Mouse (Mus musculus) ES-E14 (cell line): ENCODE measurements around the gene Pdzk1. TPM values are rescaled to one million over a fixed set of nuclear protein-coding genes. Genes with fewer than 3 reads are reported as not detected.

ENCODE experiments used
- DNase-seq: peaks from one replicate; pipeline ENCODE4 v3.0.0-alpha.2; 2013; ENCODE audit warnings: low read depth, low spot score
- H3K27ac ChIP-seq: 2 replicates; pipeline ENCODE4 v1.5.1; 2012; ENCODE audit warnings: low read depth, mild to moderate bottlenecking, low read length, moderate library complexity, mixed read lengths; ENCODE audit not compliant: poor library complexity, insufficient read depth, severe bottlenecking
- H3K36me3 ChIP-seq: 2 replicates; pipeline ENCODE4 v1.6.1; 2012; ENCODE audit warnings: mild to moderate bottlenecking, low read length, moderate library complexity, mixed read lengths; ENCODE audit not compliant: control insufficient read depth, poor library complexity, insufficient read depth, severe bottlenecking
- H3K4me1 ChIP-seq, 2 experiments: fragments of 150-350 bp in 1 of 2; sonication (generic) in 1 of 2; 2 replicates each; pipeline ENCODE4 v1.6.1; 2012; ENCODE audit warnings: low read length in 2 of 2, mild to moderate bottlenecking in 1 of 2, mixed read lengths in 1 of 2; ENCODE audit not compliant: control insufficient read depth in 2 of 2, insufficient read depth in 2 of 2, poor library complexity in 1 of 2
- H3K4me3 ChIP-seq, 2 experiments: fragments of 150-350 bp in 1 of 2; sonication (generic) in 1 of 2; 2 replicates each; pipeline ENCODE4 v1.5.1; 2012; ENCODE audit warnings: low read length in 2 of 2, low read depth in 1 of 2, mild to moderate bottlenecking in 1 of 2, mixed read lengths in 1 of 2; ENCODE audit not compliant: insufficient read depth in 1 of 2, poor library complexity in 1 of 2, severe bottlenecking in 1 of 2
- H3K9ac ChIP-seq: 2 replicates; pipeline ENCODE4 v1.6.1; 2012; ENCODE audit warnings: low read depth, mild to moderate bottlenecking, low read length, mixed read lengths; ENCODE audit not compliant: poor library complexity, insufficient read depth, severe bottlenecking
- H3K9me3 ChIP-seq: fragments of 150-350 bp; sonication (generic); 2 replicates; pipeline ENCODE4 v1.6.1; 2012; ENCODE audit warnings: low read depth, mild to moderate bottlenecking, low read length; ENCODE audit not compliant: control insufficient read depth, insufficient read depth
- CHD2 ChIP-seq: IDR thresholded peaks from 2 replicates; pipeline ENCODE4 v1.6.1; 2014; ENCODE audit warnings: mild to moderate bottlenecking, low read depth, low read length, inconsistent platforms
- HCFC1 ChIP-seq: IDR thresholded peaks from 2 replicates; pipeline ENCODE4 v1.6.1; 2012; ENCODE audit warnings: low read length, inconsistent platforms, borderline replicate concordance; ENCODE audit not compliant: insufficient read depth
- MAFK ChIP-seq: IDR thresholded peaks from 2 replicates; pipeline ENCODE4 v1.6.1; 2014; ENCODE audit warnings: mild to moderate bottlenecking, low read depth, low read length, inconsistent platforms; ENCODE audit not compliant: insufficient read depth
- ZC3H11A ChIP-seq: IDR thresholded peaks from 2 replicates; pipeline ENCODE4 v1.6.1; 2012; ENCODE audit warnings: low read depth, mild to moderate bottlenecking, inconsistent platforms, low read length, borderline replicate concordance
- ZNF384 ChIP-seq: IDR thresholded peaks from 2 replicates; pipeline ENCODE4 v1.6.1; 2012; ENCODE audit warnings: low read depth, low read length, inconsistent platforms
- in situ Hi-C, 2 experiments: fragments of 600-800 bp; cut with MboI; formaldehyde crosslinking; loops; one replicate each; pipeline ENCODE4 v1.15.1; 2025; ENCODE audit warnings: low sequenced_read_pairs in 2 of 2, inconsistent platforms in 1 of 2; ENCODE audit not compliant: unreplicated experiment in 2 of 2
- total RNA-seq: library from RNA; depleted of rRNA; stranded (reverse); fragments of 300-350 nt; gene quantifications from 2 replicates; pipeline ENCODE4 v1.2.3, GENCODE M21; 2012

The Pdzk1 gene
- total RNA-seq, 1 experiment, result 3.0 TPM

DNA sequence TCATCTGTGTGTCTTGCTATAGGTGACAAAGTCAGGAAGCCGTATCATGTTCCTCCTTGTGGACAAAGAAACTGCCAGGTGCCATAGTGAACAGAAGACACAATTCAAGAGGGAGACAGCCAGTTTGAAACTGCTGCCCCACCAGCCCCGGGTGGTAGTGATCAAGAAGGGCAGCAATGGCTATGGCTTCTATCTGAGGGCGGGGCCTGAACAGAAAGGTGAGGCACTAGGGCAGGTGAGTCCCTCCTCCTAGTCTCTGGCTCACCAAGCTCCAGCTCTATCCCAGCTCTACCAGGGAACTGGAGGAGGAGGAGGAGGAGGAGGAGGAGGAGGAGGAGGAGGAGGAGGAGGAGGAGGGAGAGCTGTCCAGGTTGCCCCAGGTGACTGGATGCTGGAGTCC is 26.7 kb downstream of the Pdzk1 start:
- peaks cover 4% of the 10 kb centered on the region; the same call in 1 of the 2 replicates for H3K36me3 ChIP-seq
- no peak overlapping the region for H3K4me3 ChIP-seq
- no peak overlapping the region for H3K9ac ChIP-seq
- no peaks in the 10 kb centered on the region for H3K4me1 ChIP-seq
- no peak overlapping the region for H3K27ac ChIP-seq
- no peak for DNase-seq
- TF ChIP-seq MAFK, result no peak
- no peak for TF ChIP-seq CHD2
- no peak for TF ChIP-seq ZC3H11A
- TF ChIP-seq ZNF384, result no peak
- TF ChIP-seq HCFC1, result no peak
- in situ Hi-C loops, result no loop called here
- no peaks in the 10 kb centered on the region for H3K9me3 ChIP-seq

DNA sequence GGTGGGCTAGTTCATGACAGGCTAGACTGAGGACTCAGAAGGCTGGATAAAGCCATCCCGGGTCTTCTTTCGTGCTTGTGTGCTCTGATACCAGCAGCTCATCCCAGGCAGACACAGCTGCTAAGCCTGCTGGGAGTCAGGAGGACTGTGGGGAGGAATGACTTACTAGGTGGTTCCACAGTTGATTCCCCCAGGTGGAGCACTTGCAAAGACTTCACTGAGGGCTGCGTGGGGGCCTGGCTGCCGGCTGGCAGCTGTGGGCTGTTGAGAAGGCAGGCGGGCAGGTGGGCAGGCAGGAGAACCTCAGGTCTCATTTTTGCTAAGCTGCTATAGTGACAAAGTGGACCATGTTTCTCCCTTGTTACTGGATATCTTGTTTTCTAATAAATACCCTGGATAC is 31.4 kb downstream of the Pdzk1 start:
- H3K36me3 ChIP-seq, result peaks cover 4% of the 10 kb centered on the region; the same call in 1 of the 2 replicates
- no peaks in the 10 kb centered on the region for H3K9me3 ChIP-seq
- H3K9ac ChIP-seq, result no peak overlapping the region
- H3K27ac ChIP-seq, result no peak overlapping the region
- no peak overlapping the region for H3K4me3 ChIP-seq
- no peaks in the 10 kb centered on the region for H3K4me1 ChIP-seq
- in situ Hi-C loops, result no loop called here
- no peak for DNase-seq
- TF ChIP-seq HCFC1 (no peak), CHD2 (no peak), ZNF384 (no peak), ZC3H11A (no peak), MAFK (no peak)

DNA sequence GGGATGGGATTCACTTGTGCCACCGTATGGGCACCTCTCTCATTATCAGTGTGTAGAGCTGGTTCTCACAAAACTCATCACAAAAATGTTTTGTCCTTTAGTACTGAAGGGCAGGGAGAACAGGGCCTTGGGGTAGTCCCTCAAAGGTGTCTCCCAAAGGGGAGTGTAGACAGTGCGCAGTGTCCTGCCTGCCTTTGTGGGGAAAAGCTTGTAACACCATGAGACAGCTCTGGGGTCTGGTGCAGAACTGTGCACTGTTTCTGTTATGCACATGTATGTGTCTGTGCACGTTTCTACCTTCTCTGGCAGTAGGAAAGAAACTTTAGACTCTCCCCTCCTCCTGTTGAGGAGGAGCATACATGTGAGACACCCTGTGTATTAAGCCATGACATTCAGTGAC is 38.8 kb downstream of the Pdzk1 start:
- Histone ChIP-seq H3K4me1 (no peaks in the 10 kb centered on the region), H3K4me3 (no peak overlapping the region), H3K9me3 (no peaks in the 10 kb centered on the region), H3K27ac (no peak overlapping the region), H3K36me3 (peaks cover 22% of the 10 kb centered on the region), H3K9ac (no peak overlapping the region)
- TF ChIP-seq ZC3H11A, result no peak
- TF ChIP-seq CHD2, result no peak
- TF ChIP-seq HCFC1, result no peak
- no peak for TF ChIP-seq ZNF384
- TF ChIP-seq MAFK, result no peak
- DNase-seq, result no peak
- in situ Hi-C loops, result no loop called here

DNA sequence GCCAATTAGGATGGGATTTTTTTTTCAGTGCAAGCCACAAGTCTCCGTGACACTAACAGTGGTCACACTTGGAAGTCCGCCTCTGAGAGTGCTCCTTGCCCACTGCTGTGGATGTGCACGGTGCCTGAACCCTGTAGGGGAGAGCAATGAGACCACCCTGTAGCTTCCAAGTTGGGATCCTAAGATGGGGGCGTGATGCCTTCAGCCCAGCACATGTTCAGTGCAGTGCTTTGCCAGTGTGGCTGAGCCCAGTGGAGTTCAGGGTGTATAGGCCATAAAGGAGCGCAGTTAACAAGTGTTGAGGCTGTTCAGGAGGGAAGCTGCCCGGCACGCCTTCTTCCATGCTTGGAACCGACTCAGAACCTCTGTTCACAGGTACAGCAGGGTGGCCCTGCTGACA is 39.5 kb downstream of the Pdzk1 start:
- in situ Hi-C loops, result no loop called here
- no peak overlapping the region for H3K9ac ChIP-seq
- peaks cover 26% of the 10 kb centered on the region for H3K36me3 ChIP-seq
- TF ChIP-seq MAFK (no peak), ZNF384 (no peak), ZC3H11A (no peak), CHD2 (no peak), HCFC1 (no peak)
- H3K4me1 ChIP-seq, result no peaks in the 10 kb centered on the region
- no peaks in the 10 kb centered on the region for H3K9me3 ChIP-seq
- DNase-seq, result no peak
- no peak overlapping the region for H3K4me3 ChIP-seq
- H3K27ac ChIP-seq, result no peak overlapping the region

DNA sequence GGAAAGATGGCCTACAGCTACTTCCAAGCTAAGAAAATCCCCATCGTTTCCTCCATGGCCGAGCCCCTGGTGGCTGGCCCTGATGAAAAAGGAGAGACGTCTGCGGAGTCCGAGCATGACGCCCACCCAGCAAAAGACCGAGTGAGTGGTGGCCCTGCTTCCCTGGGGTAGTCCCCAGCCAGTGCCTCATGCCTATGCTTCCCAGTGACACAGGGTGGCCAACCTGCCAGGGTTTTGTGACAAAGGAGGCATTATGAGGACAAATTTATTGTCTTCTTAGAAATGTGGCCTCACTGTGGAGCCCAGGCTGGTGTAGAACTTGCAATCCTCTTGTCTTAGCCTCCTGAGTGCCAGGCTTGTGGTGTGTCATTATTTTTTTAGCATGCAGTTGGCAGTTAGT is 40.0 kb downstream of the Pdzk1 start:
- Histone ChIP-seq H3K9ac (no peak overlapping the region), H3K4me3 (no peak overlapping the region), H3K4me1 (no peaks in the 10 kb centered on the region), H3K27ac (no peak overlapping the region), H3K9me3 (no peaks in the 10 kb centered on the region), H3K36me3 (peaks cover 29% of the 10 kb centered on the region)
- TF ChIP-seq MAFK (no peak), ZC3H11A (no peak), ZNF384 (no peak), CHD2 (no peak), HCFC1 (no peak)
- DNase-seq, result no peak
- in situ Hi-C loops, result no loop called here
